Mouse (Mus musculus) intestine, embryonic 16.5 days (tissue): ENCODE measurements around the gene Crtac1. TPM values are rescaled to one million over a fixed set of nuclear protein-coding genes. Genes with fewer than 3 reads are reported as not detected.

Experiments used
- ATAC-seq: fragments of 200-750 bp; cut with Nextera tagmentation; 2 replicates; pipeline ENCODE4 v1.8.0; 2017; ENCODE audit warnings: moderate TSS enrichment, moderate library complexity
- H3K27ac ChIP-seq: fragments of 300-500 bp; sonication (generic); 2 replicates; pipeline ENCODE4 v1.5.1; 2014; ENCODE audit warnings: mild to moderate bottlenecking, low read length
- H3K27me3 ChIP-seq: fragments of 300-500 bp; sonication (generic); replicated peaks from 2 replicates; pipeline ENCODE4 v1.6.1; 2014; ENCODE audit warnings: low read length, control low read depth, mixed read lengths; ENCODE audit not compliant: control insufficient read depth, insufficient read depth
- H3K36me3 ChIP-seq: fragments of 300-500 bp; sonication (generic); 2 replicates; pipeline ENCODE4 v1.6.1; 2014; ENCODE audit warnings: low read length, control low read depth; ENCODE audit not compliant: control insufficient read depth, insufficient read depth
- H3K4me1 ChIP-seq: fragments of 300-500 bp; sonication (generic); 2 replicates; pipeline ENCODE4 v1.6.1; 2014; ENCODE audit warnings: low read length, control low read depth, mixed read lengths; ENCODE audit not compliant: control insufficient read depth, insufficient read depth
- H3K4me2 ChIP-seq: fragments of 300-500 bp; sonication (generic); 2 replicates; pipeline ENCODE4 v1.6.1; 2014; ENCODE audit warnings: low read depth, low read length, control low read depth
- H3K4me3 ChIP-seq: fragments of 300-500 bp; sonication (generic); 2 replicates; pipeline ENCODE4 v1.5.1; 2014; ENCODE audit warnings: mild to moderate bottlenecking, low read length
- H3K9ac ChIP-seq: fragments of 300-500 bp; sonication (generic); 2 replicates; pipeline ENCODE4 v1.6.1; 2014; ENCODE audit warnings: low read depth, low read length
- H3K9me3 ChIP-seq: fragments of 300-500 bp; sonication (generic); 2 replicates; pipeline ENCODE4 v1.6.1; 2016; ENCODE audit warnings: low read length, control low read depth; ENCODE audit not compliant: control insufficient read depth
- whole genome bisulfite sequencing: fragments of 180-500 bp; shearing (Covaris S2); extraction: QIAGEN DNeasy Blood & Tissue Kit; methylation state at CpG from one replicate; pipeline ENCODE4 v1.1.7; 2014; 5-methylcytosine and 5-hydroxymethylcytosine counted together
- polyA plus RNA-seq: library from polyadenylated mRNA; unstranded; fragments of >200 nt; fragmentation: Nextera tagmentation; extraction: Ambion mirVana; gene quantifications from 2 replicates; pipeline ENCODE4 v1.2.1, GENCODE M21; 2015

The Crtac1 gene
- polyA plus RNA-seq, 1 experiment from 2014 or later: 5.6 TPM

DNA sequence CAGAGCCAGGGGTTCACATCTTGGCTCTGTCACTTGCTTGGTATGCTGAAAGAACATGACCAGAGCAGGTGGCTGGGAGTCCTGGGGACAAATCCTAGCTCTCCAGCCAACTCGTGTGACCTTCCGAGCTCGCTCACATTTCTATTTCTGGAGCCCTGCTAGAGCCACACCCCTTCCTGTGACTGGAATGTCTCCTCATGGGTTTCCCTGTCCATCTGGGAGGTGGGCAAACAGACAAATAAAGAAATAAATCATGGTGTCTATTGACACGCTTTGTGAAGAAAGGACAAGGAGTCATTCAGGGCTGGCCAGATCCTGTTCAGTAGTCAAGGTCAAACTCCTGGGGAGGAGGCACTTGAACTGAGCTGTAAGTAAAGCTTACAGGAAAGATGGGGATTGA lies 143.2 kb downstream of the Crtac1 start:
- no peaks in the 10 kb centered on the region for H3K4me1 ChIP-seq
- H3K36me3 ChIP-seq: no peaks in the 10 kb centered on the region
- H3K27ac ChIP-seq: no peak overlapping the region
- ATAC-seq: no peak
- WGBS: 50% methylated on average over 4 of the region's 4 CpGs
- H3K4me2 ChIP-seq: no peak overlapping the region
- no peak overlapping the region for H3K9ac ChIP-seq
- H3K9me3 ChIP-seq: no peaks in the 10 kb centered on the region
- no peak overlapping the region for H3K4me3 ChIP-seq
- H3K27me3 ChIP-seq: no peaks in the 10 kb centered on the region

DNA sequence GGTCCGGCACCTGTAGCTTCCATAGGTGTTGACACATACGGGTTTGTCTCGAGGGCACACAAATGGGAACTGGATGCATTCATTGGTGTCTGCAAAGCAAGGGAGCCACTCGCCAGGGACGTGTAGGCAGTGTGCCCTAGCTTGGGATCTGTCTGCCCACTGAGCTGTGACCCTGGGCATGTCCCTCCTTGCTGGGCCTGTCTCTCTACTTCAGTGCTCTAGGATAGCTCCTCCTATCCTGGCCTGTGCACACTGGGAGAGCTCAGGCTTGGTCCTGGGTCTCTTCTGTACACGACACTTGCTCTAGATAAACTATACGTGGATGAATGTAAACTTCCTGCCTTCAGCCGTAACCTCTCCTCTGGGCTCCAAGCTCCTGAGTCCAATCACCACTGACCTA lies 147.4 kb downstream of the Crtac1 start:
- WGBS: 61% methylated on average over 8 of the region's 8 CpGs

DNA sequence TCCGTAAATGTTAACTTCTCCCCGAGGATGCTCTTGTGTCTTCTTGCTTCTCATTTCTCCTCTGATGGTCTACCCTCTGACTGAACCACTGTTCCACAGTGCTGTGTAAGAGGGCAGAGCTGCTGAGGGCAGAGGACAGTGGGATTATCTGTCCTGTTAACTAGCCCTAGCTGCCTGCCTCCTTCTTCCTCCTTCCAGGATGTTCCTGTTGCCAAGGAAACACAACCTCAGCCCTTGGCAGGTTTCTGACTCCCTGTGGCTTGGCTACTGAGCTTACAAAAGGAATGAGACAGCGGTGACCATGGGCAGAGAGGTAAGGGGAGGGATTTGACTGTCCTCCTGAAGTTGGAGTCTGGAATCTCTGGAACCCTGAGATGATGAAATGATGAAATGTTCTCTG lies 152.0 kb downstream of the Crtac1 start:
- 61% methylated on average over 3 of the region's 3 CpGs for WGBS
- ATAC-seq: no peak
- H3K9me3 ChIP-seq: no peaks in the 10 kb centered on the region
- no peak overlapping the region for H3K27ac ChIP-seq
- no peaks in the 10 kb centered on the region for H3K36me3 ChIP-seq
- no peak overlapping the region for H3K4me2 ChIP-seq
- no peak overlapping the region for H3K9ac ChIP-seq
- H3K4me1 ChIP-seq: no peaks in the 10 kb centered on the region
- H3K27me3 ChIP-seq: no peaks in the 10 kb centered on the region
- no peak overlapping the region for H3K4me3 ChIP-seq

More for the DNA sequence above, 147.4 kb downstream of the Crtac1 start:
- H3K27ac ChIP-seq: no peak overlapping the region
- no peaks in the 10 kb centered on the region for H3K27me3 ChIP-seq
- H3K4me2 ChIP-seq: no peak overlapping the region
- no peaks in the 10 kb centered on the region for H3K9me3 ChIP-seq
- H3K4me3 ChIP-seq: no peak overlapping the region
- H3K36me3 ChIP-seq: no peaks in the 10 kb centered on the region
- no peak overlapping the region for H3K9ac ChIP-seq
- no peak for ATAC-seq
- no peaks in the 10 kb centered on the region for H3K4me1 ChIP-seq

DNA sequence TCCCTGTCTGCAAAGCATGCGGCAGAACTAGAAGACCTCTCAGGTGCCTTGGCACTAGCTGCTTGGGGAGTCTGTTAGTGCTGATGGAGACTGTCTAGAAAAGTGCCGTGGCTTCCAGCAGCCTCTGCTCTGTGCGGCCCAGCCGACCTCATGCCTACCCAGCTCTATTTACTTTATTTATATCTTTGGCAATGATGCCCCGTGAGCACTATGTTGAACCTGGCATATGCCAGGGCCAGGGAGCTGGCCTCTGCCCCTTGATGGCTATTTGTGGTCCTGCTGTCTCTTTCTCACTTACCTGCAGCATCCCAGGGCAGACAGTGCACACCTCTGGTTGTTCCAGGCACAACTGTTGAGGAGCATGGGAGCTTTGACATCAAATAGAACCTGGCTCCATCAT lies 153.1 kb downstream of the Crtac1 start:
- Histone ChIP-seq H3K36me3 (no peaks in the 10 kb centered on the region), H3K27ac (no peak overlapping the region), H3K4me3 (no peak overlapping the region), H3K4me2 (no peak overlapping the region), H3K27me3 (no peaks in the 10 kb centered on the region), H3K9me3 (no peaks in the 10 kb centered on the region), H3K4me1 (no peaks in the 10 kb centered on the region), H3K9ac (no peak overlapping the region)
- WGBS: 78% methylated on average over 5 of the region's 5 CpGs
- no peak for ATAC-seq

DNA sequence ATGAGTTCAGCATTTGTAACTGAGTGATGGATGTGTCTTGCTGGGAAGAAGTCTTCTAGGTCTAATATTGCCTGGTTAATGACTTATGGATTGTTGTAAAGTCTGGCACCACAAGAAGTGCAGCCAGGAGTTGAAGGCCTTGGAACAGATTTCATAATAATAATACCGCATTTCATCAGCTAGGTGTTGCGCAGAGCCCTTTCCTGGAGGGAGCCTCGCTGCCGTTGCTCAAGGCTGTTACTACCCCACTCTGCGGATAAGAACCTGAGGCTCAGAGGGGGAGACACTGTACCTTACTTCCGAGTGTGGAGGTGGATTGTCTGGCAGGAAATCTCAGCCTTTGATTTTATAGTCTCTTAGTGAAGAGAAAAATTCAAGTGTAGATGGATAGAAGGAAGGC lies 154.3 kb downstream of the Crtac1 start:
- 73% methylated on average over 6 of the region's 6 CpGs for WGBS
- no peak for ATAC-seq
- no peak overlapping the region for H3K4me2 ChIP-seq

DNA sequence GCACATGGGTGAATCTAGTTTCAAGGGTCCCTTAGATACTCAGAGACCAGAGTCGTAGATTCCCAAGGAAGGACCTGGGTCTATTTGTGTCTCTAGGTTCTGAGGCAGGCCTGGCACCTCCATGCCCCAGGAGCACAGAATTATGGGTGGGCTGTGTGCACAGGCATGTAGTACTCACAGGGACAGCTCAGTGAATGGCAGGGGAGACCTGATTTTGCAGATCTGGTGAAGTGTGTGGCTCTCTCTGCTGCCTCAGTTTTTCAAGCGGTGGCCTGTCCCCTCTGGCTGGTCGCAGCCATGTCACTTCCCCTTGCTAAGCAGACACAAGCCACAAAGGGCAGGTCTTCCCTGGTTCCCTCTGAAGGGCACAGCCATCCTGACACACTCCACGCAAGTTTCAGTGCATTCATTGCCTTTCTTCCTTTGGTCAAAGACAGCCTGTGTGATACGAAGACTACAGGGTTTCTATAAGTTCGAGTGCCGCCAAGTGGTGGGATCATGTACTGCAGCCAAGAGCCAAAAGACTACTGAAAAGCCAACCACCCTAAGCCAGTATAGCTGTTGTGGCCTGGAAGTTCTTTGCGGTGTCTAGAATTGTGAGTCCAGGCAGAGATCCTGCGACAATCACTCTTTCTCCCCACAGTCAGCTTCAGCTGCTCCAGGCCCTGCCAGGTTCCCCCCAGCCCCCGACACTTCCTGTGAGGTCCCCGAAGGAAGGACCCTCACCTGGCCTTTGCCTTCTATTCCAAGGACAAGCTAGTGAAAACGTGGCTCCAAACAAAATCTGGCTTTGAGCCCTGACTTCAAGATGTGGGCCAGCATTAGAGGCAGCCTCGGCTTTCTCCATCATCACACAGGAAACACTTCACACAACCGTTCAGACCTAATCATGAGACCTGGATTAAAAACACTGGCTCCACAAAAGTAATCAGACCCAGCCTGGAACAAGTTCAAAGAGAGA lies 159.3 kb downstream of the Crtac1 start:
- 42% methylated on average over 14 of the region's 14 CpGs for WGBS
- no peak for ATAC-seq

More for the DNA sequence above, 154.3 kb downstream of the Crtac1 start:
- Histone ChIP-seq H3K4me1 (no peaks in the 10 kb centered on the region), H3K27me3 (no peaks in the 10 kb centered on the region), H3K27ac (no peak overlapping the region), H3K36me3 (no peaks in the 10 kb centered on the region), H3K9ac (no peak overlapping the region), H3K4me3 (no peak overlapping the region), H3K9me3 (no peaks in the 10 kb centered on the region)

DNA sequence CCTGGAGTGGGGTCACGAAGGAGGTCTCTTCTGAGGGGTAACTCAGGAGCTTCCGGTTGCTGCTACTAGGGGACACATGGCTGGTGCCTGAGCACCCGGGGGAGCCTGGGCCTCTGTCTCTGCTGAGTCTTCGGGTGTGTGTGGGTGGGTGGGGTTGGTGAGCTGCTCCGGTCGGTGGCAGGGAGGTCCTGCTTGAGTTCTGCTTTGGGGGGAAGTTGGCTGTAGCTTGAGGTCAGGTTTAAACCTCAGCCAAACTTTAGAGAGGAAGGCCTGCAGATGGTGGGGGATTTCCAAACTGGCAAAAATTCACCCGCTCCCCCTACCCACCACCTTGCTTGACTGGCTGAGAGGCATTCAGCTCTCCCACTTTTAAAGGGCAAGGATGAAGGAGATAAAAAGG lies 160.4 kb downstream of the Crtac1 start:
- ATAC-seq: no peak
- Histone ChIP-seq H3K27me3 (no peaks in the 10 kb centered on the region), H3K36me3 (no peaks in the 10 kb centered on the region)

More for the DNA sequence above, 159.3 kb downstream of the Crtac1 start:
- H3K27me3 ChIP-seq: no peaks in the 10 kb centered on the region
- no peaks in the 10 kb centered on the region for H3K4me1 ChIP-seq
- no peaks in the 10 kb centered on the region for H3K36me3 ChIP-seq
- H3K9ac ChIP-seq: no peak overlapping the region
- no peaks in the 10 kb centered on the region for H3K9me3 ChIP-seq
- no peak overlapping the region for H3K4me2 ChIP-seq
- no peak overlapping the region for H3K27ac ChIP-seq
- no peak overlapping the region for H3K4me3 ChIP-seq

DNA sequence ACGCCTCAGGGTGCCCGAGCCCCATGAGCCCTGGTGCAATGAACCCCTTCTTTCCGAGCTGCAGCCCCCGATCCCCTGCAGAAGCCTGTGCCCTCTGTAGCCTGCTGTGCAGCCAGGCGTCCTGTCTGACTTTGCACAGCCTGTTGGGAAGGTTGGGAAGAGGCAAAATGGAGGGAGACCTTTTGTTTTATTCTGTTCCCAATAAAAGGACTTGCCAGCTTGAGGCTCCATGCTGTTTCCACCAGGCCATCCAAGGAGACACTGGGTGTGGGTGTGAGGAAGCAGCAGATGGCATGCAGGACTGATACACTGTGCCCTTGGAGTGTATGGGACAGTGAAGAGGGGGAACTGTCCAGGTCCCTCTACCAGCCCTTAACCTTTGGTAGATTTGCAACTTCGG lies 161.5 kb downstream of the Crtac1 start:
- Histone ChIP-seq H3K4me3 (no peak overlapping the region), H3K36me3 (no peaks in the 10 kb centered on the region), H3K27ac (no peak overlapping the region), H3K4me1 (no peaks in the 10 kb centered on the region), H3K9me3 (no peaks in the 10 kb centered on the region), H3K9ac (no peak overlapping the region), H3K4me2 (no peak overlapping the region), H3K27me3 (no peaks in the 10 kb centered on the region)
- ATAC-seq: no peak
- 61% methylated on average over 6 of the region's 6 CpGs for WGBS

More for the DNA sequence above, 160.4 kb downstream of the Crtac1 start:
- 84% methylated on average over 7 of the region's 7 CpGs for WGBS
- no peaks in the 10 kb centered on the region for H3K4me1 ChIP-seq
- H3K4me3 ChIP-seq: no peak overlapping the region
- H3K9me3 ChIP-seq: no peaks in the 10 kb centered on the region
- no peak overlapping the region for H3K4me2 ChIP-seq
- H3K27ac ChIP-seq: no peak overlapping the region
- H3K9ac ChIP-seq: no peak overlapping the region

DNA sequence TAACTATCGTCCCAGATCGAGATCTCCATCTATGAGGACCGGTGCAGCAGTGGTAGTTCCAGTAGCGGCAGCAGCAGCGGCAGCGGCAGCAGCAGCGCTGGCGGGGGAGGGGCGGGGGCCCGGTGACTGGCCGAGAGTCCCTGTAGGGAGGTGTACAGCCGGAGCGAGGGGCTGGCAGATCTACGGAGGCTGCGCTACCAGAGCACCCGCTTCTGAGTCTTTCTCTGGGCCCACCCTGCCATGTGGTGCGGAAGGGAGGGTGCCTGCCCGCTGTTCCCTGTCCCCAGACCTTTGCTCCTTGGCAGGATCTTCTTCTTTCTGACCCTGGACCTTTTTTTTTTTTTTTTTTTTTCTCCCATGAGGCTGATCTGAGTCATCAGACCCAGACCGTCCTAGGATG lies 163.2 kb downstream of the Crtac1 start:
- ATAC-seq: no peak
- 3% methylated on average over 19 of the region's 19 CpGs for WGBS
- H3K27ac ChIP-seq: no peak overlapping the region
- H3K4me2 ChIP-seq: peak overlapping the region; percentile 44
- no peaks in the 10 kb centered on the region for H3K9me3 ChIP-seq
- no peaks in the 10 kb centered on the region for H3K27me3 ChIP-seq
- 0 out of 2 replicates have a peak overlapping the region, but pooled peaks have one; percentile 19 for H3K4me3 ChIP-seq
- H3K4me1 ChIP-seq: no peaks in the 10 kb centered on the region
- no peak overlapping the region; the same call in 1 of the 2 replicates for H3K9ac ChIP-seq
- no peaks in the 10 kb centered on the region for H3K36me3 ChIP-seq
